Mouse (Mus musculus): ENCODE measurements around the gene Gm42906.

DNA sequence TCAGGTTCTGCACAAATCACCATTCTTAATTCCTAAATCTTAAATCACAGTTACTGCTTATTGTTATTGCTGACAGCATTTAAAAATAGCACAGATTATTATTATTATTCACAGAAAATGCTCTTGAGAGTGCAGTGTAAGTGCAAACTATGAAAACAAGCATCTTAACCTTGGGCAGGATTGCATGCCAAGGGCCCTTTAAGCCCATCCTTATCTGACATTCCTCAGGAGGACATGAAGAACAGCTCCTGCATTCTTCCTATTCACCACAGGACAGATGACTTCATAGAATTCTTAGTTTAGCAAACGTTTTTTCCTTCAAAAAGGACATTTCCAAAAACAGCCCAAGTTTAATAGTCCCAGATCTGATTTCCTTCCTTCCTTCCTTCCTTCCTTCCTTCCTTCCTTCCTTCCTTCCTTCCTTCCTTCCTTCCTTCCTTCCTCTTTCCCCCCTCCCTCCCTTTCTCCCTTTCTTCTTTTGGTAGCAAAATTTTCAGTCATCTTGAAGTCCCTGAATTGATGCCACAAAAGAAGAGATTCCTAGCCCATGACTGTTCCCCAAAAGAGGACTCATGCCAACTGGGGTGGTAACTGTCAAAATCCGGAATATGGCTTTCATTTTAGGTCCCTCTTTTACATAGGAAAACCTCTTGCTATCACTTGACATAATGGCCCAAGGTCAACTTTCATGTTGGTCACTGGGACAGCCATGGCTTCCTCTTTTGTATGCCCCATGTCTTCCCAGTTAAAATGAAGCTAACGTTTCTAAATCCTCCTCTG, 334.9 kb downstream of the Gm42906 start:
- TF ChIP-seq GATA1 (IDR thresholded peaks at IDR 0.05; ENCODE audit: low read length) (no peak), TAL1 (IDR thresholded peaks at IDR 0.05; ENCODE audit: low read length) (no peak)
